Mouse (Mus musculus) heart, embryonic 10.5 days (tissue): ENCODE results near the gene Samd14. TPM values are rescaled to one million over a fixed set of nuclear protein-coding genes. Genes with fewer than 3 reads are reported as not detected.
A peak's percentile ranks its signal among the peaks of the same experiment; 100 is the strongest.
"Not testable (repeated sequence)": the region's sequence is repeated elsewhere in the genome, so short reads cannot be mapped to it uniquely, and the experiment has no call there.

Source experiments
- DNase-seq: peaks from one replicate; pipeline ENCODE4 v3.0.0-alpha.2; 2017; ENCODE audit warnings: low spot score
- H3K27ac ChIP-seq: fragments of 300-500 bp; sonication (generic); 2 replicates; pipeline ENCODE4 v1.5.1; 2016; ENCODE audit warnings: mild to moderate bottlenecking
- H3K27me3 ChIP-seq: fragments of 300-500 bp; sonication (generic); 2 replicates; pipeline ENCODE4 v1.6.1; 2016; ENCODE audit warnings: mild to moderate bottlenecking; ENCODE audit not compliant: poor library complexity, insufficient read depth, severe bottlenecking
- H3K36me3 ChIP-seq: fragments of 300-500 bp; sonication (generic); 2 replicates; pipeline ENCODE4 v1.6.1; 2016; ENCODE audit warnings: mild to moderate bottlenecking, moderate library complexity
- H3K4me1 ChIP-seq: fragments of 300-500 bp; sonication (generic); 2 replicates; pipeline ENCODE4 v1.6.1; 2016; ENCODE audit warnings: mild to moderate bottlenecking
- H3K4me3 ChIP-seq: fragments of 300-500 bp; sonication (generic); 2 replicates; pipeline ENCODE4 v1.5.1; 2016; ENCODE audit warnings: mild to moderate bottlenecking, moderate library complexity
- H3K9me3 ChIP-seq: fragments of 300-500 bp; sonication (generic); 2 replicates; pipeline ENCODE4 v1.6.1; 2016; ENCODE audit warnings: mild to moderate bottlenecking, moderate library complexity
- WGBS: fragments of 180-500 bp; shearing (Covaris S2); methylation state at CpG from one replicate; pipeline ENCODE4 v1.1.7; 2016; 5-methylcytosine and 5-hydroxymethylcytosine counted together
- polyA plus RNA-seq: library from polyadenylated mRNA; unstranded; fragments of >200 nt; fragmentation: Nextera tagmentation; extraction: Ambion mirVana; gene quantifications from 2 replicates; pipeline ENCODE4 v1.2.1, GENCODE M21; 2016

The Samd14 gene
- 15.1 and 18.8 TPM in 2 replicates for polyA plus RNA-seq

GRCm38 (mm10) chr11:95009629-95010014, at the start of gene Samd14:
Samd14 (plus strand) TSS chr11:95009879.
- H3K9me3 ChIP-seq: no peaks in the 10 kb centered on the region
- under 1% methylated on average over 32 of the region's 32 CpGs for WGBS
- H3K27me3 ChIP-seq: no peaks in the 10 kb centered on the region
- DNase-seq: peak; percentile 91
- peak within 1 kb of the TSS; percentile 80 for H3K4me3 ChIP-seq
- H3K4me1 ChIP-seq: peaks cover 76% of the 10 kb centered on the region
- H3K36me3 ChIP-seq: peaks cover 19% of the 10 kb centered on the region
- H3K27ac ChIP-seq: peak within 1 kb of the TSS; percentile 94

GRCm38 (mm10) chr11:94962534-94963101, 47.1 kb upstream of the Samd14 start:
- no peak overlapping the region for H3K4me3 ChIP-seq
- peaks cover 17% of the 10 kb centered on the region for H3K4me1 ChIP-seq
- no peaks in the 10 kb centered on the region; the same call in 1 of the 2 replicates for H3K36me3 ChIP-seq
- no peak overlapping the region for H3K27ac ChIP-seq
- peaks cover 6% of the 10 kb centered on the region; the same call in 1 of the 2 replicates for H3K27me3 ChIP-seq
- peak; percentile 73 for DNase-seq
- H3K9me3 ChIP-seq: no peaks in the 10 kb centered on the region
- WGBS: 70% methylated on average over 5 of the region's 5 CpGs

GRCm38 (mm10) chr11:94967419-94967818, 42.3 kb upstream of the Samd14 start, which contains the start of gene Hils1:
Hils1 (plus strand) TSS chr11:94967593.
- H3K27ac ChIP-seq: no peak within 1 kb of the TSS
- peaks cover 29% of the 10 kb centered on the region for H3K27me3 ChIP-seq
- 36% methylated on average over 4 of the region's 4 CpGs for WGBS

GRCm38 (mm10) chr11:94968187-94968586, 41.5 kb upstream of the Samd14 start:
- no peaks in the 10 kb centered on the region; the same call in 1 of the 2 replicates for H3K36me3 ChIP-seq
- no peak for DNase-seq
- peaks cover 18% of the 10 kb centered on the region for H3K4me1 ChIP-seq
- H3K27me3 ChIP-seq: peaks cover 30% of the 10 kb centered on the region
- no peak overlapping the region for H3K27ac ChIP-seq
- 82% methylated on average over 7 of the region's 7 CpGs for WGBS
- H3K9me3 ChIP-seq: no peaks in the 10 kb centered on the region
- no peak overlapping the region for H3K4me3 ChIP-seq

More at GRCm38 (mm10) chr11:94967419-94967818, 42.3 kb upstream of the Samd14 start, which contains the start of gene Hils1:
- no peaks in the 10 kb centered on the region; the same call in 1 of the 2 replicates for H3K36me3 ChIP-seq
- no peaks in the 10 kb centered on the region for H3K9me3 ChIP-seq
- DNase-seq: no peak
- H3K4me3 ChIP-seq: no peak within 1 kb of the TSS
- peaks cover 18% of the 10 kb centered on the region for H3K4me1 ChIP-seq

- WGBS: 89% methylated on average over 4 of the region's 4 CpGs
- DNase-seq, H3K36me3 ChIP-seq, H3K9me3 ChIP-seq, H3K4me3 ChIP-seq, H3K27ac ChIP-seq: not testable (repeated sequence)
- peaks cover 28% of the 10 kb centered on the region for H3K27me3 ChIP-seq
- peaks cover 27% of the 10 kb centered on the region for H3K4me1 ChIP-seq
These were observed 40.0 kb upstream of the Samd14 start for GRCm38 (mm10) chr11:94969709-94970108.

- DNase-seq: no peak
- peaks cover 28% of the 10 kb centered on the region for H3K27me3 ChIP-seq
These were observed 39.3 kb upstream of the Samd14 start for GRCm38 (mm10) chr11:94970210-94970943.

GRCm38 (mm10) chr11:94971895-94972615, 37.6 kb upstream of the Samd14 start:
- peaks cover 28% of the 10 kb centered on the region for H3K27me3 ChIP-seq
- no peaks in the 10 kb centered on the region for H3K9me3 ChIP-seq
- peaks cover 45% of the 10 kb centered on the region for H3K4me1 ChIP-seq
- DNase-seq: no peak
- peak overlapping the region; percentile 85 for H3K27ac ChIP-seq
- WGBS: 67% methylated on average over 16 of the region's 16 CpGs
- H3K4me3 ChIP-seq: peak overlapping the region; percentile 52
- H3K36me3 ChIP-seq: no peaks in the 10 kb centered on the region; the same call in 1 of the 2 replicates

More at GRCm38 (mm10) chr11:94970210-94970943, 39.3 kb upstream of the Samd14 start:
- no peak overlapping the region for H3K4me3 ChIP-seq
- H3K9me3 ChIP-seq: no peaks in the 10 kb centered on the region
- H3K4me1 ChIP-seq: peaks cover 34% of the 10 kb centered on the region
- no peaks in the 10 kb centered on the region; the same call in 1 of the 2 replicates for H3K36me3 ChIP-seq
- WGBS: 55% methylated on average over 15 of the region's 15 CpGs
- H3K27ac ChIP-seq: no peak overlapping the region

GRCm38 (mm10) chr11:94972887-94973286, 36.8 kb upstream of the Samd14 start:
- no peaks in the 10 kb centered on the region for H3K9me3 ChIP-seq
- no peak for DNase-seq
- no peaks in the 10 kb centered on the region for H3K36me3 ChIP-seq
- H3K4me3 ChIP-seq: peak overlapping the region; percentile 52
- H3K27me3 ChIP-seq: peaks cover 28% of the 10 kb centered on the region
- peak overlapping the region; percentile 85 for H3K27ac ChIP-seq
- peaks cover 49% of the 10 kb centered on the region for H3K4me1 ChIP-seq
- 39% methylated on average over 5 of the region's 5 CpGs for WGBS

- Histone ChIP-seq H3K9me3 (no peaks in the 10 kb centered on the region), H3K36me3 (no peaks in the 10 kb centered on the region), H3K27me3 (peaks cover 28% of the 10 kb centered on the region), H3K4me3 (peak overlapping the region; percentile 52), H3K4me1 (peaks cover 53% of the 10 kb centered on the region), H3K27ac (peak overlapping the region; percentile 85)
- 36% methylated on average over 4 of the region's 4 CpGs for WGBS
- DNase-seq: no peak
These were observed 36.4 kb upstream of the Samd14 start for GRCm38 (mm10) chr11:94973313-94973712.

- no peak for DNase-seq
- Histone ChIP-seq H3K4me3 (0 out of 2 replicates have a peak overlapping the region, but pooled peaks have one; percentile 12), H3K27ac (peak overlapping the region; percentile 80; the same call in 1 of the 2 replicates), H3K27me3 (peaks cover 17% of the 10 kb centered on the region), H3K9me3 (no peaks in the 10 kb centered on the region), H3K4me1 (peaks cover 69% of the 10 kb centered on the region), H3K36me3 (no peaks in the 10 kb centered on the region)
- WGBS: 71% methylated on average over 2 of the region's 2 CpGs
These were observed 34.7 kb upstream of the Samd14 start for GRCm38 (mm10) chr11:94974951-94975350.

- Histone ChIP-seq H3K9me3 (no peaks in the 10 kb centered on the region), H3K4me3 (no peak within 1 kb of the TSS), H3K4me1 (peaks cover 70% of the 10 kb centered on the region), H3K36me3 (no peaks in the 10 kb centered on the region), H3K27ac (peak within 1 kb of the TSS; percentile 80), H3K27me3 (peaks cover 14% of the 10 kb centered on the region)
- WGBS: 48% methylated on average over 5 of the region's 5 CpGs
- DNase-seq: no peak
These were observed 33.5 kb upstream of the Samd14 start, which contains the start of gene Sgca for GRCm38 (mm10) chr11:94976199-94976598. Sgca (minus strand) TSS chr11:94976327.

GRCm38 (mm10) chr11:94978178-94978915, 31.3 kb upstream of the Samd14 start:
- Histone ChIP-seq H3K4me1 (peaks cover 52% of the 10 kb centered on the region), H3K4me3 (peak overlapping the region; percentile 33), H3K27me3 (no peaks in the 10 kb centered on the region), H3K9me3 (no peaks in the 10 kb centered on the region), H3K36me3 (no peaks in the 10 kb centered on the region), H3K27ac (peak overlapping the region; percentile 80)
- DNase-seq: peak; percentile 63
- 42% methylated on average over 9 of the region's 9 CpGs for WGBS
